Mouse (Mus musculus) frontal cortex, adult (tissue): Measurements from ENCODE around the gene Hexim1.
A peak's percentile ranks its signal among the peaks of the same experiment; 100 is the strongest.

Experiments
- ATAC-seq: cut with Nextera tagmentation; 2 replicates; pipeline ENCODE4 v1.9.2; 2017; ENCODE audit warnings: mild to moderate bottlenecking, moderate library complexity, mixed read lengths; ENCODE audit not compliant: low TSS enrichment

Gene Hexim1

DNA sequence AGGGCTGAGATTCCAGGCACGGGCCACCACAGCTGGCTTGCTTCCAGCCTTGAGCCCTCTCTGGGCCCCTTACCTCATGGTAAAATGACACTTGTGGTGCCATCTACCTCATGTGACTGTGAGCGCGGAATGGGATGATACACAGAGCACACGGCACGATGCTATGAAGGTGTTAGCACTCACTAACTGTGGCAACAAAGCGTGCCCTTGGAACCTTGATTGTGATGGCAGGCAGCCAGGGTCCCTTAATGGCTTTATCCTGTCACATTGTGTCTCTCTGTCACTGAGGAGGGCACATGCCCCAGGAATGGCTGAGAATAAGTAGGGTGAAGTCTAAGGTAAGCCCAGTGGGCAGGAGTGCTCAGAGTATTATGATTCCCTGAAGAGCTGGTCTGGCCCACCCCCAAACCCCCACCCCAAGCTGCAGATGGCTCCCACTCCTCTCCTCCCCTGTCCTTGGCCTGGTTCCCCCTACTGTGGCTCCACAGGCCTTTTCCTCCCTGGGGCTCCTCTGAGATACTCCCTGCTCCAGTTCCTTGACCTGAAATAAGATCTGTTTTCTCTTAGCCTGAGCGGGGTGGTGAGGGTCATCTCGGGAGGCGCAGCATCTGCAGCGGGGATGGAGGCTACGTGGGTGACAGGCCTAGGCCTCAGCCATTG is 17.4 kb upstream of the Hexim1 start:
- no peak for ATAC-seq

DNA sequence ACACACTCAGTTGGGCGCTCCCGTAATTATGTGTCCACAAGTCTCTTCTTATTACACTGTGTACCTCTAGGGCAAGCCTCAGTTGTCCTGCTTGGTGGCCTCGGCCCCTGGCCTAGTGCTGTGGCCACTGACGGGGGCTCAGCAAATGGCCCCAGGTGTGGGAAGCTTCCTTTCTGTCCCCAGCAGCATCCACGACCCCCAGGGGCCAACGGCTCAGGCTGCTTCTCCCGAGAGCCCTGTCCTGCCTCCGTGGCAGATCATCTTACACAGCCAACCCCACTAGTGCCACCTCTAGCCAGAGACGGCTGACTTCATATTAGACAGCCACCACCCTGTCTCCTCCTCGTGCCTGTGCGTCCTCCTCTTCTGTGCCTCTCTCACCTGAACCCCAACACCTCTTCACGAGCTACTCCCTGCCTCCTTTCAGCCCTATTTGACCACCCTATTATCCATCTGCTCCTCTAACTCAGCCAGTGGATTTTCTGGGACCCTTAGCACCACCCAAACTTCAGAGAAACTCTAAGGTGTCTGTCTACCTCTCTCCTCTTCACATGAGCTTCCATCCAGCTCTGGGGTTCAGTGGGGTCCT is 16.6 kb upstream of the Hexim1 start:
- no peak for ATAC-seq

DNA sequence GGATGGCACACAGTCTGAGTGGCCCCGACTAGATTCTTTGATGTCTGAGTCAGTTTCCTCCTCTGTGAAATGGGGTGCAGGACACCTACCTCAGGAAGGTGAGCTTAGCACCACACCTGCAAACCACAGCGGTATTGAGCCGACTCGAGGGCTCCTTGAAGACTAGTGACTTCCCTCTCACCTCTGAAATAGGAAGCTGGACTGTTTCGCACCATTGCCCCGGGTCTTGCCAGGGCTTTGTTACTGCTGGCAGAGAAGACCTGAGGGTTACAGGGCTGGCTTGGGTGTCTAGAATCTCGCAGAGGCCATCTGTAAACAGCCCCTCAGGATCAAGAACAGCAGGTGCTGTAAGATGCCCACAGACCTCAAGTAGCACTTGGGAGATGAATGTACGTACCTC is 15.7 kb upstream of the Hexim1 start:
- no peak for ATAC-seq

DNA sequence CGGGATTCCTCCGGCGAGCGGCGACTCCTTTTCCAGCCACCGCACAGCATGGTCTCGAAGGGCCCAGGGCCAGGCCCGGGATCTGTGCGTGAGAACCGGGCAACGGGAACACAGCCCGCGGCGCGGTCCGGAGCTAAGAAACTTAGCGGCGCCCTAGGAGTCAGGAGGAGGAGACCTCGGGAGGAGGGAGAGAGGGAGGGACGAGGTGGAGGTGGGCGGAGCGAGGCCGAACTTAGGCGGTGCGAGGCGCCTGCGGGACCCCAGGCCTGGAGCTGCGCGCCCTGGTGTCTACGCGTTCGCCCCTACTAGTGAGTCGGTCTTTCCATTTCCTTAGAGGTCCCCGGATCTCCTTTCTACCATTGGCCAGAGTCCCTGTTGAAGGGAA is 14.6 kb upstream of the Hexim1 start, which contains the start of the genes Plcd3 and Acbd4:
TSS of gene Plcd3 (minus strand) at position 178 of the 385 bp plus-strand sequence.
TSS of gene Acbd4 (plus strand) at position 202 of the 385 bp plus-strand sequence.
- peak; percentile 26; the same call in 1 of the 2 replicates for ATAC-seq

DNA sequence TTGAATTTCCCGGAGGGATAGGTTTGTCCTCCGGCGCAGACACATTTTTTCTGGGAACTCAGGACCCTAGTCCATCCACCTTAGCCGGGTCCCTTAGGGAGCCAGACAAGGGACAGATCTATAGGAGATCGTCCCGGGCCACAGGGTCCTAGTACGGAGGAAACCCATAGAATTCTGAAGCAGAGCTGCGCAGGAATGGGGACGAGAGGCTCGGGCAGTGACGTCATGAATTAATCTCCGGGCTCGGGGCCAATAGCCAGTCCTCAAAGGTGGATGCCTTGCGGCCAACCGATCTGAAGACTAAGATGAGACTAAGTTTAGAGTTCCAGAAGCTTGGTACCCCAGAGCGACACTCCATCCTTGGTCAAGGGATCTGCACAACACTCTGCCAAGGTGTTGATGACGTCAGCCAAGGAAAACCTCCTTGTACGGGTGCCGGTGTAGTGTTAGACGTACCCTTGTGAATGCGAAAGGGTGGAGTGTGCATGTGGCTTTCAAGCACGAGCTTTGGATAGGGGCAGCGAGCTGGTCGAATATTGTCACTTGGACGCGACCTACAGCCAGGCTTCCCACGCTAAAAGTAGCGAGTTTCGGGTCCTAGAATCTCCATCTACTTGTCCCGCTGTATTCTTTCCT is 14.0 kb upstream of the Hexim1 start:
- ATAC-seq: 0 out of 2 replicates have a peak, but pooled peaks have one; percentile 24

DNA sequence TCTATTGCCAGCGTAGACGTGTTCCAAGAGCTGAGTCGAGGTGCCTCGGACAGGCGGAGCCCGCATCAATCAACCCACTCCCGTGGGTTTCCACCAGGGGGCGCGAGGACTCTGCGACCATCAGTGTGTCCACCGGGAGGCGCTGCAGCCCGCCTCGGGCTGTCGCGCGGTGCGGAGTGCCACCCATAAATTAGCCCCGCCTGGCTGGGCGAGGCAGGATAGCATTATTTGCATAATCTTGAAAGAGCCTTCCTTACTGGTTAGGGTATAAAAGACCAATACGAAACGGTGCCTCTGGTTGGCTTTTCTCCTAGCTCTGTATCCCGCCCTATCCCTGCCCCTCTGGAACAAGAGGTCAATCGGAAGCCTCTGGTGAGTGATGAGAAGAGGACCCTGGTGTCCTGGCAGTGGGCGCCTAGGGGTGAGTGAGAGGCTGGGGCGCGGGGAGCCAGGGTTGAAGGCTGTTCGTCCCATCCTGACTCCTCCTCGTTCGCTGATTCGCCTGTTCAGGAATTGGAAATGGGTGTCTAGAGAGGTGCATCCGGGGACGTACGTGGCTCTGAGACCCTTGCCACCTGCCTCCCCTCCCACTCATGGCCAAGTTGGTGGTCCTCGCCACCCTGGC is 13.2 kb upstream of the Hexim1 start:
- peak; percentile 85 for ATAC-seq

DNA sequence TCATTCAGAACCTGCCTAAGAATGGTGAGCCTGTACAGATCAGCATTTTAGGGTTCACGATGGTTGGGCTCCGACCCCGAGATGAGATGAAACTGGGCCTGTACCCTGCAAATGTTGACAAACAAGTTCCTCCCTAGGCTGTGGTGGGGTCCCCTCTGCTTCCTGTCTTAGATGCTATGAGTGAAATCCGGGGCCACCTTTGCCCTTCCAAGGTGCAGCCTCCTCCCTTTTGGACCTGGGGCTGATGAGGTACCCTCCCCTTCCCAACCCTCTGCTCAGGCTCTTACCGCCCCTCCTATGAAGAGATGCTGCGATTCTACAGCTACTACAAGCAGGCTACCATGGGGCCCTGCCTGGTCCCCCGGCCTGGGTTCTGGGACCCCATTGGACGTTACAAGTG is 12.4 kb upstream of the Hexim1 start:
- ATAC-seq: no peak

DNA sequence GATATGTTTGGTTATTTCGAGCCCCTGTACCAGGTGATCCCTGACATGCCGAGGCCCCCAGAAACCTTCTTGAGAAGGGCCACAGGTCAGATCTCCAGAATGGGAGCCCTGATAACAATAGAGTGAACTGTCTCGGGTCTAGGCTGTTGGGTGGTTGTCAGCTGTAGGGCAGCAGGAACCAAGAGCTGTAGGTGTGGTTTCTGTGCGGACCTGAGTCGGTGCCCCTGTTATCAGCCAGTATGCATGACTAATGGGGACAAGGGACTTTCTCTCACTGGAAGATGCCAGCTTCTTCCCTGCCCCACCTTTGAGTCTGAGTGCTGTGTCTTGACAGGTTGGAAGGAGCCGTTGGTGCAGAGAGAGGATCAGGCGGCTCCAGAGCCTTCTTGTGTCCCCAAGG is 11.6 kb upstream of the Hexim1 start:
- no peak for ATAC-seq

DNA sequence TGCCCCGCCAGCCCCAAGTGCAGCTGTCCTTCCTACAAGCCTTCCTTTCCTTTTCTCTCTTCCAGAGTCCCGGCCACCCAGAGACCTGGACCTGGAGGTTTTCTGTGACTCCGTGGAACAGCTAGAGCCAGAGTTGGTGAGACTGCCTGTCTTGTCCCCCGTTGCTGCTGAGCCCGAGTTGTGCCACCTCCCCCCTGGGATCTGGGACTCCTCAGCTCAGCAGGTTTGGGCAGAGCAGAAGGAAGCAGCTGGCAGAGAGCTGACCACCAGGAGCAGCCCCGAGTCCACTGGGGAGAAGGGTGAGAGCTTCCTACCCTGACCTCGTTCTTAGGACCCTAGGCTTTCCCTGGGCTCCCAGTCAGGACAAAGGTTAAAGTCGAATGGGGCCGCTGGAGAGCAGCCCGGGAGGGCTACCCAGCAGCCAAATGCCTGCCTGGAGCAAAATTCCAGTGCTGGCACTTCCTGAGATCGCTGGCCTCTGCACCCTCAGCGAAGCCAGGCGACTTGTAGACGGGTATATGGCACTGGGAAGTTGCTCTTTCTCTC is 10.8 kb upstream of the Hexim1 start:
- ATAC-seq: no peak

DNA sequence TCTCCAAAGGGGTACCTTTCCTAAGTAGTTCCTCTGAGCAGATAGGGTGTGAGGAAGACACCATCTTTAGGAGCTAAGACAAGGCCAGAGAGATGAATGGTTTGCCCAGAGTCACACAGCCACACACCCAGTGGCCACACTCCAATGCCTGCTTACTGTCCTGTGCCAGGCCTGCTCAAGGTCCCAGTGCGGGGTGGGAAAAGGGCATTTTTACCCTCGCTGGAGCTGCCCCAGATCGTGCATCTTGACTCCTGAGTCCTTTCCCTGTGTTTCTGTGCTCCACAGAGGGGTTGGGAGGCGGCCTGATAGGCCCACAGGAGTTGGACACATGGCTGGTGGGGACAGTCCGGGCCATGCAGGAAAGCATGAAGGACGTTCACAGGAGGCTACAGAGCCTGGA is 10.2 kb upstream of the Hexim1 start:
- no peak for ATAC-seq

DNA sequence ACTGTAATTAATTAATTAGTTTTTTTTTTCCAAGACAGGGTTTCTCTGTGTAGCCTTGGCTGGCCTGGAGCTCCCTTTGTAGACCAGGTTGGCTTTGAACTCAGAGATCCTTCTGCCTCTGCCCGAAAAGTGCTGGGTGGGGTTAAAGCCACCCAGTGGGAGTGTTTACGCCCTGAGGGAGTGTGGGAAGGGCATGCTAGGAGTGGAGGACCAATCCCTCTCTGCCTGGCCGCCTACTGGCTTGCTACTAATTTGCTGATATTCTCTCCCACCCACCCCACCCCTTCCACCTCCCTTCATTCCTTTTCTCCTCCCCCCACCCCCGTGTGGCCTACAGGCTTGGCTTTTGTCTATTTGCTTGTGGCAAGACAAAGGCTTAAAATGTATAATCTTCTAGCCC is 9.6 kb upstream of the Hexim1 start:
- no peak for ATAC-seq

DNA sequence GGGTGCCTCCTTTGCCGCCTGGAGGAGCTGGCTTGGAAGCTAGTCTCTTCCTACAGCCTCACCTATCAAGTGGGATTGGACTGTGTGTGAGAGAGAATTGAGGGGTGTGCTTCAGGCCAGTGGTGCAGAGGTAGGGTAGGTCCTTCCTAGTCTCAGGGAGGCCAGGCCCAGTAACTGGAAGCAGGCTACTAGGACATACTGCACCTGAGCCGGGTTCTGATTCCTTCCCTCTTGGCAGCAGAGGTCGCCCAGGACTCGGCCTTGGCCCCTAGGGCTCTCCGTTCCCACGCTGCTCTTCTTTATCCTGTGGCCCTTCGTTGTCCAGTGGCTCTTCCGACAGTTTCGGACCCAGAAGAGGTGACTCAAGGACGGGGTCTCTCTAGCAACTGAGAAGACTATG is 4.7 kb upstream of the Hexim1 start:
- no peak for ATAC-seq

DNA sequence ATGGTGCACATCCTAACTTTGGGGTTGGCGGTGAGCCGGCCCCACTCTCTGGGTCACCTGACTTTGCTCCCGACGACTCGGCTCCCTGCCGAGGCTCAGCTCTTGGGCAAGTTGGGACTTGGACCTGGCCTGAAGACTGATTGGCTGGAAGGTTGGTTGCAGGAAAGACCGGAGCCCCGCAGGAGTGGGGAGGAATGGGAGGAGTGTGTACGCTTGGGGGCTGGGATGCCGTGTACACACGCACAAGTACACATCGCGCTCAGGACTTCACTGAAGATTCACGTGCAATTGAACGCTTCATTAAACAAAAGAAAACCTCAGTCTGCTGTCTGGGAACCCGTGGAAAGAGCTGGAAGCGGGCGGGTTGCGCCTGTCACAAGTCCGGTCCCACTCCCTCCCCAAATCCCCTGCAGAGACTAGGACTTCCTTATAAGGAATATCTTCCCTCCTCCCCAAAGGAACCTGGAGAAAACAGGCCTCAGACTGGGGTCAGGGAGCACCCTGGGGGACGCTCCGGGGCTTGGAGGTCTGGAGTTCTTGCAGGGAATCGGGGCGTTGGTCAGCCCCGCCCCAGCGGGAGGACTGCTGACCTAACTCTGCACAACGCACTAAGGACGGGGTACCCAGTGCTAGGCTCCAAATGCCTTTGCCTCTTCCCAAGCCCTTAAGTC is 4.0 kb upstream of the Hexim1 start:
- no peak for ATAC-seq

DNA sequence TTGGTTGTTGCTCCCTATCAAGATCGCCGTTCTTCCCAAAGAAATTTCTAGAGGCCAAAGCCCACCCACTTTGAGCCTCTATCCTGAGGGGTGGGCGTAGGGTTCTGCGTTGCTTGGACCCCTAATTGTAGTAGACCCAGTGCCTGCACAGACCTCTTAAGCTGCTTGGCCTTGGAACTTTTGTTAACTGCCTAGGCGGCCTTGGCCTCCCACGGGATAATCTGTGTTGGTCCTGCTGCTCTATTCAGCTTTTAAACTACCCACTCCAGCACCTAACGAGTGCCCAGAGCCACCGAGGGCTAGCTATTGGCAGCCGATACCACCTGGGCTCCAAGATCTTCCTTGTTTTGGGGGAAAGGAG is 3.5 kb upstream of the Hexim1 start:
- ATAC-seq: no peak

DNA sequence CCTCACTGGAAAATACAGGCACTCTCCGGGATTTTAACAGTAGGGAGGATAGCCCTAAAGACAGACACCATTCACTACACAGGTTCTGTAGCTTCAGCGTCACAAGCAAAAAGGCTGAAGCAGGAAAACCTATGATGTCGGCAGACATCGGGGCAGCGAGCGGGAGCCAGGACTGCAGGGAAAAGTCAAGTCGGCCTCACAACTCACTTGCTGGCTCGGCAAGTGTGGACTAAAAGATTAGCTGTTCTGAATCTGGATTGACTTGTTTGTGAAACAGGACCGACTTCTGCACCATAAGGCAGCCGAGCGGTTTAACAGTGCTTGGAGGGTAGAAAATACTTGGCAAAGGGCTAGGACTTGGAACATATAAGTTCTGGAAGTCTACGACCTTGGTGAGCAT is 3.0 kb upstream of the Hexim1 start:
- ATAC-seq: no peak

DNA sequence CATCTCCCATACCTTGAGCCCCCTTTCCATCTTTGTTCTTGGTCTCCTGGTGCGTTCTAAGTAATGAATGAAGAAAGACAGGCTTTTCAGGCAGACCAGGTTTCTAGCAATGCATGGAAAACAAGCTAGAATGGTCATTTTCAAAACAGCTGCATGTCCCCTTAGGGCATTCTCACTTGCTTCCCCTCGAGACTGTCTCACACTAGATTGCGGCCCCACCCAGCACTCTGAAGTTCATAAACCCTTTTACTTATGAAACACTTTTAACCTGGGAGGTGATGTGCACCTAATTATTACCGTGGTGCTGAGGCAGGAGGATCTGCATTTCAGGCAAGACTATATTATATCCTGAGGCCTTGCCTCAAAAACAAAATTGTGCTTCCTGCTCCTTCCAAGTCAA is 2.3 kb upstream of the Hexim1 start:
- no peak for ATAC-seq

DNA sequence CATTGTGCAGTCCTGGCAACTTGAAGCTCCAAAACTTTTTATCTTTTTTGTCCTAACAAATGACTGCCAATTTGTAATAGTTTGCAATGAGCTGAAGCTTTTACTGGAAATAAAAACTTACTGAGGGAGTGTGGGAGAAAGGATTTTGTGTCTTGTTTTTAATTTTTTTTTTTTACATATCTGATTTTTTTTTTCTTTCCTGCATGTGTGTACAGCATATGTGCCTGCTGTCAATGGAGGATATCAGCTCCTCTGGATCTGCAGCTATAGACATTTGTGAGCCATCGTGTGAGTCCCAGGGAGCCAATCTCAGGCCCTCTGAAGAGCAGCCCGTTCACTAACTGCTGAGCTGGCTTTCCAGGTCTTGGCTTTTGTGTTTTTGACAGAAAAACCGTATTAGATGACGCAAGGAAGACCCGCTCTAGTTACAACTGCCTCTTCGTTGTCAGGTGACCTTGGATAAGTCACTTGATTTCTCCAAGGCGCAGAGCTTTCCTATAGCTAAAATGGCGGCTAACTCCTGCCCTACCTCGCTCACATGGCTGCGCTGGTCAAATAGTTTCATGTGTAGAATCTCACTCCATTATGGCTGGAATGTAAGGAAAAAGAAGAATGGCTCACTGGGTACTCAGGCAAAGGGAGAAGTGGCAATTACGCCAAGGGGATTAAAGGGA is 1.6 kb upstream of the Hexim1 start:
- ATAC-seq: no peak

DNA sequence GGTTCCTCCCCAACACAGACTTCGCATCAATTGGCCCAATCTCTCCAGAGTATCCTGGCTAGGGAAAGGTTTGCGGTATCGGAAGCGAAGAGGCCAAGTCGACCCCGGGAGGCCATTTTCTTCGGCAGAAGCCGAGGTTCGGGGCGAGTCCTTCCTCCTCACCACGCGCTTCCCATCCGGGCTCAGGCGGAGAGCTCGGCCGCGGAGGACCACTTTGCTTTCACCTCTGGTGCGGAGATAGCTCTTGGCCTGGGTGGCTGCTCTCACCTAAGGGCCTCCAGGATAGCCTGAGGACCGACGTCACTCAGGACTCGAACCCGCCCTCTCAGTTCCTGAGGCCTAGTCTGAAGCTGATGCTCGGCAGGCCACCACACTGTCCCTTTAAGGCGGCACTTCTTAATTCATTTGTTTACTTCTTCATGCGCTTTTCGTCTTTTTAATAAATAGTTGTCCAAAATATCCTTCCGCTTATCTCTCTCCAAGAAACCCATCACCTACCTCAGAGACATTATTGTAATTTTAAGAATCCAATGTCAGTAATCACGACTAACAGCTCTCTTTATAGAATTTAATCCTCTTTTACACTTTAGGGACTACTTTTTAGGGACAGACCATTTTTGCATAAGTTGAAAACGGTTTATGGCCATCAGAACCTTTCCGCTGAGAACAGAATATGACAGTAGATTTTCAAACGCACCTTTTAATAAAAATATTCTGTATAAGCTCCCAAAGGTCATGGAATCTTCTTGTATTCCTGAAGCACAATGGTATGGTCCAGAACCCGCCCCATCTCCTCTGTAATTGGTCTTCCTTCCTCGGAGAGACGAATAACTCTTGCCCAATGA is 646 bp upstream of the Hexim1 start:
- ATAC-seq: peak; percentile 38

DNA sequence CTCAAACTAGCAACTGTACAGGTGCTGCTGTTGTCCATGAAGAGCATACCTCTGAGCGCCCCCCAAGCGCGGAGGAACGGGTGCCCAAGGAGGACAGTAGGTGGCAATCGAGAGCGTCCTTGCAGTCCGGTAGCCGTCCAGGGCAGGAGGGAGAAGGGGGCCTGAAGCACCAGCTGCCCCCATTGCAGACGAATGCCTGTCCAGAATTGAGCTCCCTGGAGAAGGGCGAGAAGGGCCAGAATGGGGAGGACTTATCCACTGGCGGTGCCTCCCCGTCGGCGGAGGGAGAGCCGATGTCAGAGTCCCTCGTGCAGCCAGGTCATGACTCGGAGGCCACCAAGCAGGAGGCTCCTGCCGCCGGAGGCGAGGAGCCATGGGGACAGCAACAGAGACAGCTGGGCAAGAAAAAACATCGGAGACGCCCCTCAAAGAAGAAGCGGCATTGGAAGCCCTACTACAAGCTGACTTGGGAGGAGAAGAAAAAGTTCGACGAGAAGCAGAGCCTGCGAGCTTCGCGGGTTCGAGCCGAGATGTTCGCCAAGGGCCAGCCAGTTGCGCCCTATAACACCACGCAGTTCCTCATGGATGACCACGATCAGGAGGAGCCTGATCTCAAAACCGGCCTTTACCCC is 1.0 kb downstream of the Hexim1 start:
- ATAC-seq: peak; percentile 24; the same call in 1 of the 2 replicates

DNA sequence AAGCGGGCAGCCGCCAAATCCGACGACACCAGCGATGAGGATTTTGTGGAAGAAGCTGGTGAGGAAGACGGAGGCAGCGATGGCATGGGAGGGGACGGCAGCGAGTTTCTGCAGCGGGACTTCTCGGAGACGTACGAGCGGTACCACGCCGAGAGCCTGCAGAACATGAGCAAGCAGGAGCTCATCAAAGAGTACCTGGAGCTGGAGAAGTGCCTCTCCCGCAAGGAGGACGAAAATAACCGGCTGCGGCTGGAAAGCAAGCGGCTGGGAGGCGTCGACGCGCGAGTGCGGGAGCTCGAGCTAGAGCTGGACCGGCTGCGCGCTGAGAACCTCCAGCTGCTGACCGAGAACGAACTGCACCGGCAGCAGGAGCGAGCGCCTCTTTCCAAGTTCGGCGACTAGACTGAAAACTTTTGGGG is 1.6 kb downstream of the Hexim1 start:
- no peak for ATAC-seq
